Mouse (Mus musculus) frontal cortex, postnatal 14 days (tissue): ENCODE results near the gene Mpc1.
"Not testable (repeated sequence)": the region's sequence is repeated elsewhere in the genome, so short reads cannot be mapped to it uniquely, and the experiment has no call there.

Experiments used
- DNase-seq, 2 experiments: peaks; one replicate each; pipeline ENCODE4 v3.0.0; 2022; ENCODE audit warnings: low spot score in 2 of 2

Mpc1 gene

GRCm38 (mm10) chr17:8328511-8329174 lies 45.9 kb downstream of the Mpc1 start:
- DNase-seq: no peak

DNA sequence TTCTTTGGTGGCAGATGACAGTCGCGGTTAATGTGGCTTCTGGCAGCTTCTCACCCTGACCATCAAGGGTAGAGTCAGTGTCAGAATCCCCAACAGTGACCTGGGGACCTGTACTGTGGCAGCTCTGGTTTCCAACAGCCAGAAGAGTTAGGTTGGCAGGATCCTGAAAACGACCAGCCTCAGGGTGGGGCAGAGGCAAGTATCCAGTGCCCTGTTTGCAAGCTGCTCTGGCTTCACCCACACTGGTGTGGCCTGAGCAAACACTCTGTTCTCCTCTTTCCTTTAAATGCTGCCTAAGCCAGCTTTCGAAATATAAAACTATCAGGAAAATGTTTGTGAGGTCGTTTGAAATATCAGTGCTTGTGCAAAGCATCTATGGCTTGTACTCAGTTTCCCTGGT lies 47.9 kb downstream of the Mpc1 start:
- DNase-seq: no peak

- not testable (repeated sequence) for DNase-seq
Measured at GRCm38 (mm10) chr17:8337159-8337558, 54.5 kb downstream of the Mpc1 start, which contains the start of gene Prr18. Gene Prr18 (plus strand): TSS chr17:8337459.

GRCm38 (mm10) chr17:8339666-8340374 lies 57.1 kb downstream of the Mpc1 start:
- no peak for DNase-seq

GRCm38 (mm10) chr17:8340407-8341359 lies 58.0 kb downstream of the Mpc1 start:
- DNase-seq: peak; percentile 35 to 49

GRCm38 (mm10) chr17:8341360-8341963 lies 58.8 kb downstream of the Mpc1 start:
- no peak for DNase-seq

DNA sequence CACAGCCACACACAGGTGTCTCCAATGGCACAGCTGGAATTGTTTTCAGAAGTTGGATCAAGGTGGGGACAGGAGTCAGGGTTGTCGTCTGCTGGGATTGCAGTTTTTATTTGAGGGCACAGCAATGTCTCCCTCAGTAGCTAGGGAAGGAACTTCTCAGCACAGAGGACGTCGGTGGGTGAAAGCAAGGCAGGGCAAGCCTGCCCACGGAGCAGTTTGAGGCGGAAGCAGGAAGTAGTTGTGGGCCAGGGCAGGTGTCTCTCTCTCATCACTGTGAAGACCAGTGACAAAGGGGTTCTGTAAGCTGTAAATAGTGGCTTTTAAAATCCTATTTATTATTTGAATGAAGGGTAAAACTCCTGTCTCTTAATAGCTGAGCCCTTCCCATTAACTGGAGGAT lies 60.0 kb downstream of the Mpc1 start:
- no peak for DNase-seq

GRCm38 (mm10) chr17:8343416-8343815 lies 60.7 kb downstream of the Mpc1 start:
- DNase-seq: no peak
